Mouse (Mus musculus) intestine, postnatal 0 days (tissue): ENCODE data around the gene Grik4. TPM values are rescaled to one million over a fixed set of nuclear protein-coding genes. Genes with fewer than 3 reads are reported as not detected.

Experiments used
- ATAC-seq: fragments of 200-750 bp; cut with Nextera tagmentation; 2 replicates; pipeline ENCODE4 v1.8.0; 2017; ENCODE audit warnings: mild to moderate bottlenecking, moderate TSS enrichment, moderate library complexity
- H3K27ac ChIP-seq: fragments of 300-500 bp; sonication (generic); 2 replicates; pipeline ENCODE4 v1.5.1; 2014; ENCODE audit warnings: mild to moderate bottlenecking, low read depth, low read length, moderate library complexity
- H3K27me3 ChIP-seq: fragments of 300-500 bp; sonication (generic); replicated peaks from 2 replicates; pipeline ENCODE4 v1.6.1; 2014; ENCODE audit warnings: low read length, mixed read lengths; ENCODE audit not compliant: control insufficient read depth, insufficient read depth
- H3K36me3 ChIP-seq: fragments of 300-500 bp; sonication (generic); 2 replicates; pipeline ENCODE4 v1.6.1; 2014; ENCODE audit warnings: mild to moderate bottlenecking, moderate library complexity; ENCODE audit not compliant: control insufficient read depth, insufficient read depth
- H3K4me1 ChIP-seq: fragments of 300-500 bp; sonication (generic); replicated peaks from 2 replicates; pipeline ENCODE4 v1.6.1; 2014; ENCODE audit warnings: antibody characterized with exemption, low read length, mixed read lengths; ENCODE audit not compliant: control insufficient read depth, insufficient read depth
- H3K4me2 ChIP-seq: fragments of 300-500 bp; sonication (generic); replicated peaks from 2 replicates; pipeline ENCODE4 v1.6.1; 2014; ENCODE audit warnings: low read depth, mild to moderate bottlenecking, moderate library complexity
- H3K4me3 ChIP-seq: fragments of 300-500 bp; sonication (generic); 2 replicates; pipeline ENCODE4 v1.5.1; 2014; ENCODE audit warnings: low read depth, low read length
- H3K9ac ChIP-seq: fragments of 300-500 bp; sonication (generic); 2 replicates; pipeline ENCODE4 v1.6.1; 2014; ENCODE audit warnings: mild to moderate bottlenecking, low read depth, low read length
- H3K9me3 ChIP-seq: fragments of 300-500 bp; sonication (generic); 2 replicates; pipeline ENCODE4 v1.6.1; 2016; ENCODE audit warnings: mixed run types; ENCODE audit not compliant: control insufficient read depth
- CTCF ChIP-seq: sonication (generic); IDR thresholded peaks from 2 replicates; pipeline ENCODE4 v1.5.1; 2016; ENCODE audit warnings: low read depth, mild to moderate bottlenecking, control low read depth, antibody characterized with exemption, moderate library complexity
- whole genome bisulfite sequencing: fragments of 180-500 bp; shearing (Covaris S2); extraction: QIAGEN DNeasy Blood & Tissue Kit; methylation state at CpG from one replicate; pipeline ENCODE4 v1.1.7; 2014; 5-methylcytosine and 5-hydroxymethylcytosine counted together
- polyA plus RNA-seq: library from polyadenylated mRNA; unstranded; fragments of >200 nt; fragmentation: Nextera tagmentation; extraction: Ambion mirVana; gene quantifications from 2 replicates; pipeline ENCODE4 v1.2.1, GENCODE M21; 2015

Gene Grik4
- polyA plus RNA-seq, 1 experiment from 2014 or later, result 0.68 TPM

DNA sequence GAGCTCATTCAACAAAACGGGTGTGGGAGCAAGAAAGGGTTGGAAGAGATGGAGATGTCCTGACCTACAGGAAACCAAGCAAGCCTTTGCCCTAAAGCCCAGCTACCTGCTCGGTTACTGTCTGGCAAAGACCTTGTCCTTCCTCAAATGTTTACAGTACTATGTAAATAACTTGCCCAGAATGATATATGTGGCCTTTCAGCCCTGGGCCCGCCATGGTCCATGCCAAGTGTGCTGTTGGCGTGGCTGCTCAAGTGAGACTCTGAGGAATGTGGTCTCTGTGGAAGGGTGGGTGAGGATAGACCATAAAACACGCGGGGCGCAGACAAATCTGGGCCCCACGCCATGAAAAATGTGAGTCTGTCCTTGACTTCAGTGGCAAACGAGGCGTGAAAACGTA lies 83.1 kb downstream of the Grik4 start:
- Histone ChIP-seq H3K9me3 (no peaks in the 10 kb centered on the region), H3K36me3 (no peaks in the 10 kb centered on the region), H3K4me3 (no peak overlapping the region), H3K9ac (no peak overlapping the region), H3K27ac (no peak overlapping the region), H3K4me1 (peaks cover 6% of the 10 kb centered on the region; the same call in 1 of the 2 replicates), H3K4me2 (no peak overlapping the region), H3K27me3 (no peaks in the 10 kb centered on the region)
- no peak for ATAC-seq
- WGBS, result 61% methylated on average over 11 of the region's 11 CpGs
- no peak for TF ChIP-seq CTCF

DNA sequence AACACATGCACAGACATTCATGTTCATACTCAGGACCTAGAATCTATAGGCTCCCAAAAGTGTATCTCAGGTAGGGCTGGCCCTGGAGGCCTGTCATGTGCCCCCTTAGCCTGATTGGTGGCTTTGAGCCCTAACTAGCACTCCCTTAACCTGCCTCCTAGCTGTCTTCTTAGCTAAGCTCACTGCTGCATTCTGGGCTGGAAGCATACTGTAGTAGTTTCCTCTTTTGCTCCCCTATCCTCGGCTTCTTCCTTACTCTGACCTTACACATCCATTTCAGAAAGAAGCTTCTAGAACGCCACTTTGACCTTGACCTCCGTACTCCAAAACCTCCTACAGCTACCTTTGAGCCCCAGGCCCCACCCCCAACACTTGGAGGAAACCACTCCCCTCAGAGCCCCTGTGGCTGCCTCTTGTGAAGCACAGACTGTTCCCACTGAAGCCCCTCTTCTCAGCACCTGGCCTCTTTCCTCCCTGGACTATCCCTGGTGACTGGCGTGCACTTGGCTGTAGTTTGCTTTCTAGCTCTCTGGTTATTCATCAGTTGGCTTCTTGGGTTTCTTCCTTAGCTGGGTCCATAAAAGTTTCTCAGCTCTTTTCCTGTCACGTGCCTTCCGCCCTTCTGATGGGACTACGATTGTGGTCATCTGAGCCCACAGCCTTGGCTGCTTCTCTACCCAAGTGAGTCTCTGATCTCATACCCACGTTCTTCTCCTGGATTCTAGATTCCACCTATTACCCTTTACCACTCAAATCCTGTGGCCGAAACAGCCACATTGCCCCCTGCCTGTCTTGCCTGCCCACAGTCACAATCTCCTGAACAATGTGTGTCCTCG lies 84.1 kb downstream of the Grik4 start:
- Histone ChIP-seq H3K9me3 (no peaks in the 10 kb centered on the region), H3K27me3 (no peaks in the 10 kb centered on the region), H3K4me1 (peaks cover 3% of the 10 kb centered on the region; the same call in 1 of the 2 replicates), H3K36me3 (no peaks in the 10 kb centered on the region), H3K9ac (no peak overlapping the region), H3K4me3 (no peak overlapping the region), H3K27ac (no peak overlapping the region), H3K4me2 (no peak overlapping the region)
- TF ChIP-seq CTCF, result no peak
- 75% methylated on average over 10 of the region's 10 CpGs for WGBS
- no peak for ATAC-seq

- Histone ChIP-seq H3K36me3 (no peaks in the 10 kb centered on the region), H3K4me3 (no peak overlapping the region), H3K27me3 (no peaks in the 10 kb centered on the region), H3K9me3 (no peaks in the 10 kb centered on the region), H3K4me2 (no peak overlapping the region), H3K9ac (no peak overlapping the region), H3K4me1 (no peaks in the 10 kb centered on the region), H3K27ac (no peak overlapping the region)
- 84% methylated on average over 4 of the region's 4 CpGs for WGBS
- ATAC-seq, result no peak
- no peak for TF ChIP-seq CTCF
Observed at GRCm38 (mm10) chr9:42858998-42859690, 85.1 kb downstream of the Grik4 start.

DNA sequence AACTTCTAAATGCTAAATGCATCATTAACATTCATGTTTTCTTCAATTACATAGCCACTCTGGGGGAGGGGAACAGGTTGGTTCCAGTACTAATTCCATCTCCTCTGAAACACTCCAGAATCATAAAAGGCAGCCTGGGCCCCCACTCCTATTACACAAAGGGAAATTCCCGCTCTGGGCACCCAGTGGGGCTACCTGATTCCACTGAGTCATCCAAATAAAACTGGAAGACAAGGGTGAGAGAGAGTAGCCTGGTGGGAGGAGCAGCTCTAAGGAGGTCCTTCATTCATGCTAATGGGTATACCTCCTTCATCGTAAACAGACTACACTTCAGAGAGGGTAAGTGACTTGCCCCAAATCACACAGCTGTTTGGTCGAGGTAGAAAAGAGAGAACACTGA lies 85.7 kb downstream of the Grik4 start:
- no peaks in the 10 kb centered on the region for H3K4me1 ChIP-seq
- no peak overlapping the region for H3K9ac ChIP-seq
- no peak overlapping the region for H3K4me2 ChIP-seq
- no peaks in the 10 kb centered on the region for H3K9me3 ChIP-seq
- no peak for ATAC-seq
- H3K36me3 ChIP-seq, result no peaks in the 10 kb centered on the region
- H3K4me3 ChIP-seq, result no peak overlapping the region
- H3K27ac ChIP-seq, result no peak overlapping the region
- H3K27me3 ChIP-seq, result no peaks in the 10 kb centered on the region
- WGBS, result 64% methylated on average over 3 of the region's 3 CpGs
- TF ChIP-seq CTCF, result no peak

- WGBS, result 74% methylated on average over 3 of the region's 3 CpGs
Observed at GRCm38 (mm10) chr9:42857756-42858155, 86.5 kb downstream of the Grik4 start.

DNA sequence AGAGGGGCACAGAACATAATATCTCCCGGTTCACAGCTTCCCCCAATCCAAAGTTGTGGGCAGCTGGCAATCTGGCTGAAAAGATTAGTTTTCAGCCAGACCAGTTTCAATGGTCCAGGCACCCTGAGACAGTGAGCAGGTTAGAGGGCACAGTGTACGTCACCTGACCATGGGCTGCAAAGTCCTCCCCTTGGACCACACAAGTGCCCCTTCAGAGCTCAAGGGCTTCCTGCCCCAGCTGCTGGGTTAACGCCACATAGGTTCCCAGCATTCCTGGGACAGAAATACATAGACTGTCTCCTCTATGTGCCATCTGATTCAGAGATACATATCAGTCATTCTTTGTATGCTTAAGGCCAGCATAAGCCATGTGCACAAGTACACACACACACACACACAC lies 91.2 kb downstream of the Grik4 start:
- no peak for TF ChIP-seq CTCF
- Histone ChIP-seq H3K27ac (no peak overlapping the region), H3K27me3 (no peaks in the 10 kb centered on the region), H3K9ac (no peak overlapping the region), H3K4me3 (no peak overlapping the region), H3K4me2 (no peak overlapping the region), H3K4me1 (no peaks in the 10 kb centered on the region; the same call in 1 of the 2 replicates), H3K36me3 (no peaks in the 10 kb centered on the region), H3K9me3 (no peaks in the 10 kb centered on the region)
- no peak for ATAC-seq
- WGBS, result 87% methylated on average over 3 of the region's 3 CpGs

More at GRCm38 (mm10) chr9:42857756-42858155, 86.5 kb downstream of the Grik4 start:
- H3K4me3 ChIP-seq, result no peak overlapping the region
- TF ChIP-seq CTCF, result no peak
- H3K9me3 ChIP-seq, result no peaks in the 10 kb centered on the region
- H3K27ac ChIP-seq, result no peak overlapping the region
- no peaks in the 10 kb centered on the region for H3K36me3 ChIP-seq
- no peaks in the 10 kb centered on the region for H3K27me3 ChIP-seq
- no peak for ATAC-seq
- no peaks in the 10 kb centered on the region for H3K4me1 ChIP-seq
- H3K4me2 ChIP-seq, result no peak overlapping the region
- no peak overlapping the region for H3K9ac ChIP-seq
